Mouse (Mus musculus) midbrain, embryonic 15.5 days (tissue): ENCODE data around the gene Cdh20. TPM values are rescaled to one million over a fixed set of nuclear protein-coding genes. Genes with fewer than 3 reads are reported as not detected.
"Not testable (repeated sequence)": the region's sequence is repeated elsewhere in the genome, so short reads cannot be mapped to it uniquely, and the experiment has no call there.

Experiments
- ATAC-seq: fragments of 200-750 bp; cut with Nextera tagmentation; replicated peaks from 2 replicates; pipeline ENCODE4 v1.8.0; 2017; ENCODE audit warnings: moderate TSS enrichment
- H3K27ac ChIP-seq: fragments of 300-500 bp; sonication (generic); 2 replicates; pipeline ENCODE4 v1.5.1; 2015; ENCODE audit warnings: mild to moderate bottlenecking, inconsistent platforms
- H3K27me3 ChIP-seq: fragments of 300-500 bp; sonication (generic); replicated peaks from 2 replicates; pipeline ENCODE4 v1.6.1; 2015; ENCODE audit warnings: inconsistent platforms
- H3K36me3 ChIP-seq: fragments of 300-500 bp; sonication (generic); replicated peaks from 2 replicates; pipeline ENCODE4 v1.6.1; 2015; ENCODE audit warnings: inconsistent platforms
- H3K4me1 ChIP-seq: fragments of 300-500 bp; sonication (generic); 2 replicates; pipeline ENCODE4 v1.6.1; 2015; ENCODE audit warnings: inconsistent platforms
- H3K4me2 ChIP-seq: fragments of 300-500 bp; sonication (generic); 2 replicates; pipeline ENCODE4 v1.6.1; 2015; ENCODE audit warnings: inconsistent platforms, mild to moderate bottlenecking, moderate library complexity
- H3K4me3 ChIP-seq: fragments of 300-500 bp; sonication (generic); 2 replicates; pipeline ENCODE4 v1.5.1; 2015; ENCODE audit warnings: mild to moderate bottlenecking, inconsistent platforms
- H3K9ac ChIP-seq: fragments of 300-500 bp; sonication (generic); 2 replicates; pipeline ENCODE4 v1.6.1; 2015; ENCODE audit warnings: mild to moderate bottlenecking, inconsistent platforms
- H3K9me3 ChIP-seq: fragments of 300-500 bp; sonication (generic); 2 replicates; pipeline ENCODE4 v1.6.1; 2016; ENCODE audit warnings: inconsistent platforms
- WGBS: fragments of 180-500 bp; shearing (Covaris S2); methylation state at CpG from one replicate; pipeline ENCODE4 v1.1.7; 2015; ENCODE audit warnings: mixed read lengths; 5-methylcytosine and 5-hydroxymethylcytosine counted together
- polyA plus RNA-seq: library from polyadenylated mRNA; unstranded; fragments of >200 nt; fragmentation: Nextera tagmentation; extraction: Ambion mirVana; gene quantifications from 2 replicates; pipeline ENCODE4 v1.2.1, GENCODE M21; 2015

Cdh20 gene
- polyA plus RNA-seq, 1 experiment from 2014 or later = 2.6 TPM

GRCm38 (mm10) chr1:104933051-104933450 is 164.7 kb downstream of the Cdh20 start:
- no peaks in the 10 kb centered on the region for H3K4me1 ChIP-seq
- no peak overlapping the region for H3K4me2 ChIP-seq
- ATAC-seq = no peak
- H3K27me3 ChIP-seq = no peaks in the 10 kb centered on the region
- no peaks in the 10 kb centered on the region for H3K9me3 ChIP-seq
- no peak overlapping the region for H3K4me3 ChIP-seq
- WGBS = 73% methylated on average over 7 of the region's 7 CpGs
- H3K9ac ChIP-seq = no peak overlapping the region
- H3K27ac ChIP-seq = no peak overlapping the region
- H3K36me3 ChIP-seq = no peaks in the 10 kb centered on the region

GRCm38 (mm10) chr1:104936966-104937365 is 168.6 kb downstream of the Cdh20 start:
- no peaks in the 10 kb centered on the region for H3K36me3 ChIP-seq
- H3K9ac ChIP-seq = no peak overlapping the region
- no peak overlapping the region for H3K4me3 ChIP-seq
- no peak for ATAC-seq
- H3K27ac ChIP-seq = no peak overlapping the region
- no peaks in the 10 kb centered on the region for H3K27me3 ChIP-seq
- 89% methylated on average over 4 of the region's 4 CpGs for WGBS
- no peaks in the 10 kb centered on the region for H3K4me1 ChIP-seq
- no peaks in the 10 kb centered on the region for H3K9me3 ChIP-seq
- H3K4me2 ChIP-seq = no peak overlapping the region

GRCm38 (mm10) chr1:104939156-104939555 is 170.8 kb downstream of the Cdh20 start:
- no peak overlapping the region for H3K27ac ChIP-seq
- no peak overlapping the region for H3K4me2 ChIP-seq
- H3K27me3 ChIP-seq = no peaks in the 10 kb centered on the region
- no peak for ATAC-seq
- no peaks in the 10 kb centered on the region for H3K9me3 ChIP-seq
- H3K9ac ChIP-seq = no peak overlapping the region
- no peak overlapping the region for H3K4me3 ChIP-seq
- H3K36me3 ChIP-seq = no peaks in the 10 kb centered on the region
- H3K4me1 ChIP-seq = no peaks in the 10 kb centered on the region

GRCm38 (mm10) chr1:104944470-104945109 is 176.3 kb downstream of the Cdh20 start:
- 9% methylated on average over 2 of the region's 2 CpGs for WGBS
- Histone ChIP-seq H3K27me3 (no peaks in the 10 kb centered on the region), H3K27ac (no peak overlapping the region), H3K9ac (no peak overlapping the region), H3K36me3 (no peaks in the 10 kb centered on the region), H3K9me3 (no peaks in the 10 kb centered on the region), H3K4me3 (no peak overlapping the region), H3K4me1 (no peaks in the 10 kb centered on the region), H3K4me2 (no peak overlapping the region)
- peak; percentile 96 for ATAC-seq

GRCm38 (mm10) chr1:104945110-104945489 is 176.8 kb downstream of the Cdh20 start:
- Histone ChIP-seq H3K27me3 (no peaks in the 10 kb centered on the region), H3K36me3 (no peaks in the 10 kb centered on the region), H3K4me2 (no peak overlapping the region), H3K4me1 (no peaks in the 10 kb centered on the region), H3K9ac (no peak overlapping the region), H3K9me3 (no peaks in the 10 kb centered on the region), H3K4me3 (no peak overlapping the region), H3K27ac (no peak overlapping the region)
- 98% methylated on average over 2 of the region's 2 CpGs for WGBS
- ATAC-seq = peak; percentile 70

- not testable (repeated sequence) for H3K27me3 ChIP-seq, H3K9ac ChIP-seq, H3K36me3 ChIP-seq, ATAC-seq, H3K27ac ChIP-seq, H3K4me2 ChIP-seq, H3K4me3 ChIP-seq, H3K9me3 ChIP-seq, H3K4me1 ChIP-seq
- 82% methylated on average over 2 of the region's 2 CpGs for WGBS
Observed at GRCm38 (mm10) chr1:104949640-104950039, 181.3 kb downstream of the Cdh20 start.

- Histone ChIP-seq H3K4me2 (no peak overlapping the region), H3K36me3 (no peaks in the 10 kb centered on the region), H3K4me1 (no peaks in the 10 kb centered on the region), H3K27ac (no peak overlapping the region), H3K9ac (no peak overlapping the region), H3K27me3 (no peaks in the 10 kb centered on the region), H3K4me3 (no peak overlapping the region), H3K9me3 (no peaks in the 10 kb centered on the region)
- WGBS = 17% methylated on average over 6 of the region's 6 CpGs
- no peak for ATAC-seq
Observed at GRCm38 (mm10) chr1:104957046-104957445, 188.7 kb downstream of the Cdh20 start.

GRCm38 (mm10) chr1:104961670-104962069 is 193.3 kb downstream of the Cdh20 start:
- no peak overlapping the region for H3K27ac ChIP-seq
- H3K9ac ChIP-seq = no peak overlapping the region
- no peak overlapping the region for H3K4me3 ChIP-seq
- H3K27me3 ChIP-seq = no peaks in the 10 kb centered on the region
- H3K4me2 ChIP-seq = no peak overlapping the region
- no peaks in the 10 kb centered on the region for H3K4me1 ChIP-seq
- no peak for ATAC-seq
- WGBS = 91% methylated on average over 3 of the region's 3 CpGs
- no peaks in the 10 kb centered on the region for H3K36me3 ChIP-seq
- no peaks in the 10 kb centered on the region for H3K9me3 ChIP-seq

GRCm38 (mm10) chr1:104962257-104962656 is 193.9 kb downstream of the Cdh20 start:
- no peak for ATAC-seq
- no peak overlapping the region for H3K4me3 ChIP-seq
- H3K4me2 ChIP-seq = no peak overlapping the region
- H3K9me3 ChIP-seq = no peaks in the 10 kb centered on the region
- no peak overlapping the region for H3K27ac ChIP-seq
- no peaks in the 10 kb centered on the region for H3K27me3 ChIP-seq
- H3K4me1 ChIP-seq = no peaks in the 10 kb centered on the region
- no peak overlapping the region for H3K9ac ChIP-seq
- H3K36me3 ChIP-seq = no peaks in the 10 kb centered on the region
- WGBS = 64% methylated on average over 4 of the region's 4 CpGs

- no peak overlapping the region for H3K9ac ChIP-seq
- ATAC-seq = peak; percentile 88
Observed at GRCm38 (mm10) chr1:104979068-104979467, 210.7 kb downstream of the Cdh20 start.

GRCm38 (mm10) chr1:104980273-104980672 is 211.9 kb downstream of the Cdh20 start:
- H3K4me3 ChIP-seq = no peak overlapping the region
- ATAC-seq = no peak
- no peaks in the 10 kb centered on the region for H3K27me3 ChIP-seq
- no peak overlapping the region for H3K27ac ChIP-seq
- no peak overlapping the region for H3K9ac ChIP-seq
- WGBS = 62% methylated on average over 1 of the region's 1 CpGs
- no peaks in the 10 kb centered on the region for H3K9me3 ChIP-seq
- no peak overlapping the region for H3K4me2 ChIP-seq
- H3K4me1 ChIP-seq = no peaks in the 10 kb centered on the region
- no peaks in the 10 kb centered on the region for H3K36me3 ChIP-seq

More at GRCm38 (mm10) chr1:104979068-104979467, 210.7 kb downstream of the Cdh20 start:
- no peaks in the 10 kb centered on the region for H3K27me3 ChIP-seq
- H3K4me2 ChIP-seq = no peak overlapping the region
- H3K9me3 ChIP-seq = no peaks in the 10 kb centered on the region
- H3K4me1 ChIP-seq = no peaks in the 10 kb centered on the region
- no peaks in the 10 kb centered on the region for H3K36me3 ChIP-seq
- H3K4me3 ChIP-seq = no peak overlapping the region
- WGBS = 51% methylated on average over 2 of the region's 2 CpGs
- H3K27ac ChIP-seq = no peak overlapping the region

GRCm38 (mm10) chr1:104986222-104986973 is 218.1 kb downstream of the Cdh20 start:
- H3K36me3 ChIP-seq = no peaks in the 10 kb centered on the region
- H3K4me1 ChIP-seq = no peaks in the 10 kb centered on the region
- H3K4me3 ChIP-seq = no peak overlapping the region
- 29% methylated on average over 5 of the region's 5 CpGs for WGBS
- H3K27ac ChIP-seq = no peak overlapping the region
- H3K9me3 ChIP-seq = no peaks in the 10 kb centered on the region
- peak; percentile 83 for ATAC-seq
- no peak overlapping the region for H3K9ac ChIP-seq
- no peaks in the 10 kb centered on the region for H3K27me3 ChIP-seq
- H3K4me2 ChIP-seq = no peak overlapping the region

- Histone ChIP-seq H3K36me3 (no peaks in the 10 kb centered on the region), H3K9me3 (no peaks in the 10 kb centered on the region), H3K27me3 (no peaks in the 10 kb centered on the region), H3K4me3 (no peak overlapping the region), H3K4me2 (no peak overlapping the region), H3K27ac (no peak overlapping the region), H3K9ac (no peak overlapping the region), H3K4me1 (no peaks in the 10 kb centered on the region)
- ATAC-seq = no peak
- WGBS = 84% methylated on average over 16 of the region's 16 CpGs
Observed at GRCm38 (mm10) chr1:104987526-104987925, 219.2 kb downstream of the Cdh20 start.
